Mouse (Mus musculus) liver, embryonic 15.5 days (tissue): Measurements from ENCODE around the gene Gemin5. TPM values are rescaled to one million over a fixed set of nuclear protein-coding genes. Genes with fewer than 3 reads are reported as not detected.

Experiments
- ATAC-seq: fragments of 200-750 bp; cut with Nextera tagmentation; 2 replicates; pipeline ENCODE4 v1.8.0; 2017; ENCODE audit warnings: moderate number of reproducible peaks, mild to moderate bottlenecking, moderate library complexity; ENCODE audit not compliant: insufficient read depth
- H3K27ac ChIP-seq: fragments of 300-500 bp; sonication (generic); replicated peaks from 2 replicates; pipeline ENCODE4 v1.5.1; 2015; ENCODE audit warnings: mild to moderate bottlenecking, inconsistent platforms
- H3K27me3 ChIP-seq: fragments of 300-500 bp; sonication (generic); 2 replicates; pipeline ENCODE4 v1.6.1; 2015; ENCODE audit warnings: mild to moderate bottlenecking, inconsistent platforms
- H3K36me3 ChIP-seq: fragments of 300-500 bp; sonication (generic); replicated peaks from 2 replicates; pipeline ENCODE4 v1.6.1; 2015; ENCODE audit warnings: moderate library complexity, mild to moderate bottlenecking, inconsistent platforms
- H3K4me1 ChIP-seq: fragments of 300-500 bp; sonication (generic); replicated peaks from 2 replicates; pipeline ENCODE4 v1.6.1; 2015; ENCODE audit warnings: inconsistent platforms
- H3K4me2 ChIP-seq: fragments of 300-500 bp; sonication (generic); 2 replicates; pipeline ENCODE4 v1.6.1; 2015; ENCODE audit warnings: moderate library complexity, mild to moderate bottlenecking, inconsistent platforms
- H3K4me3 ChIP-seq: fragments of 300-500 bp; sonication (generic); replicated peaks from 2 replicates; pipeline ENCODE4 v1.5.1; 2015; ENCODE audit warnings: mild to moderate bottlenecking, inconsistent platforms
- H3K9ac ChIP-seq: fragments of 300-500 bp; sonication (generic); 2 replicates; pipeline ENCODE4 v1.6.1; 2015; ENCODE audit warnings: moderate library complexity, mild to moderate bottlenecking, inconsistent platforms
- H3K9me3 ChIP-seq: fragments of 300-500 bp; sonication (generic); replicated peaks from 2 replicates; pipeline ENCODE4 v1.6.1; 2016; ENCODE audit warnings: inconsistent platforms
- WGBS: fragments of 180-500 bp; shearing (Covaris S2); methylation state at CpG from one replicate; pipeline ENCODE4 v1.1.7; 2015; ENCODE audit warnings: mixed read lengths; ENCODE audit not compliant: insufficient replicate concordance; 5-methylcytosine and 5-hydroxymethylcytosine counted together
- polyA plus RNA-seq: library from polyadenylated mRNA; unstranded; fragments of >200 nt; fragmentation: Nextera tagmentation; extraction: Ambion mirVana; gene quantifications from 2 replicates; pipeline ENCODE4 v1.2.1, GENCODE M21; 2015

Gene Gemin5
- polyA plus RNA-seq, 1 experiment from 2014 or later = 9.3 TPM

- Histone ChIP-seq H3K9me3 (no peaks in the 10 kb centered on the region), H3K27me3 (peaks cover 46% of the 10 kb centered on the region)
- peak; percentile 30 for ATAC-seq
Measured at GRCm38 (mm10) chr11:58097621-58098365, 70.5 kb downstream of the Gemin5 start.

DNA sequence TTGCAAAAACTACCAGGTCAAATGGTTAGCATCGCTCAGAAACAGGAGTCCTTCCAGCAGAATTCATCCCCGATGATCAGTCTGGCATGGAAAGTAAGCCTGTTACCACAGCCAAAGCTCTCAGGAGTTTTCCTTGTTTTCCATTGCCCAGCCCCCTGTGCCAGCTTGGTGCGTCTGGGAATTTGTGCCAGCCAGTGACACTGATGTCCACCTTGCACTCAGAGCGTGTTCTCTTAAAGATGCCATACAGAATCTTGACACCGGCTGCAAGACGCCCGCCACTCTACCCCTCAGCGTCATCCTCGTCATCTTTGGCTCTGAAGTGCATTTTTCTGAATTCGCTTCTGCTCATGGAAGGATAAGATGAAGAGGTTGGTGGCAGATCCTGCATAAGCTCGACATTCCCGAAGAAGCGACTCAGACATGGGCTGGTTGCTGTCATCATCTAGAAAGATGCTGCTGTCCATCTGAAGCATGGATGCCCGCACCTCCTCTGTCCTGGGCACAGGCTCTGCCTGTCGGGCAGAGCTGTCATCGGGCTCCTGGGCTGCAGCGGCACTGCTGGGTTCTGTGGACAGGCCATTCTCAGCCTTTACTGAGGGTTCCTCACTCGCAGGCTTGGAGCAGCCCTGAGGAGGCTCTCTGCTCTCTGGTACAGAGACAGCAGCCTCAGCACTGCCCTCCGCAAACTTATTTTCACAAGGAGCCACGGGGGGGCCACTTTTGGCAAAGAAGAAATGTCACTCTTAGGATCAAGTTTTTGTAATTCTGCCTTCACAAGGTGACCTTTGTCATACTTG lies 71.3 kb downstream of the Gemin5 start:
- Histone ChIP-seq H3K9me3 (no peaks in the 10 kb centered on the region), H3K4me1 (peaks cover 23% of the 10 kb centered on the region), H3K4me3 (peak overlapping the region; percentile 39), H3K9ac (no peak overlapping the region), H3K36me3 (no peaks in the 10 kb centered on the region), H3K4me2 (peak overlapping the region; percentile 62; the same call in 1 of the 2 replicates), H3K27me3 (peaks cover 46% of the 10 kb centered on the region), H3K27ac (no peak overlapping the region)
- ATAC-seq = no peak
- WGBS = 49% methylated on average over 20 of the region's 20 CpGs

More at GRCm38 (mm10) chr11:58097621-58098365, 70.5 kb downstream of the Gemin5 start:
- H3K36me3 ChIP-seq = no peaks in the 10 kb centered on the region
- no peak overlapping the region for H3K9ac ChIP-seq
- no peak overlapping the region for H3K27ac ChIP-seq
- H3K4me3 ChIP-seq = peak overlapping the region; percentile 39
- peak overlapping the region; percentile 62 for H3K4me2 ChIP-seq
- H3K4me1 ChIP-seq = peaks cover 19% of the 10 kb centered on the region
- WGBS = 5% methylated on average over 35 of the region's 38 CpGs

- no peaks in the 10 kb centered on the region for H3K9me3 ChIP-seq
- 43% methylated on average over 5 of the region's 5 CpGs for WGBS
- peak overlapping the region; percentile 1; the same call in 1 of the 2 replicates for H3K27ac ChIP-seq
- H3K27me3 ChIP-seq = peaks cover 46% of the 10 kb centered on the region
- peaks cover 23% of the 10 kb centered on the region for H3K4me1 ChIP-seq
- no peak for ATAC-seq
- no peaks in the 10 kb centered on the region for H3K36me3 ChIP-seq
- H3K4me3 ChIP-seq = no peak overlapping the region
- no peak overlapping the region for H3K4me2 ChIP-seq
- H3K9ac ChIP-seq = no peak overlapping the region
Measured at GRCm38 (mm10) chr11:58096160-58096559, 72.2 kb downstream of the Gemin5 start.

DNA sequence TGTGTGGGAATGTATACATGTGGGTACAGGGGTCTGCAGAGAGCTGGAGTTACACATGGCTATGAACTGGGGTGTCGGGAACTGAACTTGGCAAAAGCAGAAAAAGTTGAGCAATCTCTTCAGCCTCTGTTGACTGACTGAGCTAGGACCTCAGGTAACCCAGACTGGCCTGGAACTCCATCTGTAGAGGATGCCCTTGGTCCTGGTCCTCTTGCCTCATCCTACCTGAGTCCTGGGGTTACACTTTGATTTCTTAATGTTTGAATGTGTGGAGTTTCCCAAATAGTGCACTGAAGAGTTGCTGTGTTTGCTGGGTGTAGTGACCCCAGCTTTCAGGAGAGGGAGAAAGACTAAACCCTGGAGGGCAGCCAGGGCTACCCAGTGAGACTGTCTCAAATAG lies 72.8 kb downstream of the Gemin5 start:
- H3K9me3 ChIP-seq = no peaks in the 10 kb centered on the region
- no peak overlapping the region for H3K9ac ChIP-seq
- H3K36me3 ChIP-seq = no peaks in the 10 kb centered on the region
- H3K4me2 ChIP-seq = no peak overlapping the region
- no peak overlapping the region for H3K4me3 ChIP-seq
- 66% methylated on average over 1 of the region's 1 CpGs for WGBS
- peaks cover 46% of the 10 kb centered on the region for H3K27me3 ChIP-seq
- ATAC-seq = peak; percentile 72
- H3K4me1 ChIP-seq = peaks cover 23% of the 10 kb centered on the region
- peak overlapping the region; percentile 8; the same call in 1 of the 2 replicates for H3K27ac ChIP-seq

GRCm38 (mm10) chr11:58094766-58095165 lies 73.6 kb downstream of the Gemin5 start:
- WGBS = 63% methylated on average over 4 of the region's 4 CpGs
- no peak for ATAC-seq
- H3K4me3 ChIP-seq = no peak overlapping the region
- H3K9ac ChIP-seq = no peak overlapping the region
- H3K4me2 ChIP-seq = no peak overlapping the region
- no peak overlapping the region for H3K27ac ChIP-seq
- H3K36me3 ChIP-seq = no peaks in the 10 kb centered on the region
- no peaks in the 10 kb centered on the region for H3K9me3 ChIP-seq
- peaks cover 46% of the 10 kb centered on the region for H3K27me3 ChIP-seq
- H3K4me1 ChIP-seq = peaks cover 23% of the 10 kb centered on the region

- Histone ChIP-seq H3K27me3 (peaks cover 36% of the 10 kb centered on the region), H3K4me3 (peak within 1 kb of the TSS; percentile 24), H3K27ac (no peak within 1 kb of the TSS), H3K9me3 (no peaks in the 10 kb centered on the region), H3K4me2 (peak within 1 kb of the TSS; percentile 58), H3K9ac (no peak within 1 kb of the TSS; the same call in 1 of the 2 replicates), H3K4me1 (peaks cover 20% of the 10 kb centered on the region), H3K36me3 (no peaks in the 10 kb centered on the region)
- ATAC-seq = no peak
- WGBS = 16% methylated on average over 12 of the region's 12 CpGs
Measured at GRCm38 (mm10) chr11:58093021-58093528, 75.3 kb downstream of the Gemin5 start, which contains the start of gene Gm12248. Gene Gm12248, minus strand, starts transcription at chr11:58093134.

GRCm38 (mm10) chr11:58092541-58092940 lies 75.8 kb downstream of the Gemin5 start:
- peaks cover 30% of the 10 kb centered on the region for H3K27me3 ChIP-seq
- H3K4me2 ChIP-seq = peak overlapping the region; percentile 58
- H3K36me3 ChIP-seq = no peaks in the 10 kb centered on the region
- no peak for ATAC-seq
- no peak overlapping the region for H3K27ac ChIP-seq
- H3K4me3 ChIP-seq = peak overlapping the region; percentile 24
- WGBS = 28% methylated on average over 4 of the region's 4 CpGs
- no peaks in the 10 kb centered on the region for H3K9me3 ChIP-seq
- H3K9ac ChIP-seq = no peak overlapping the region; the same call in 1 of the 2 replicates
- peaks cover 18% of the 10 kb centered on the region for H3K4me1 ChIP-seq

GRCm38 (mm10) chr11:58081716-58082115 lies 86.6 kb downstream of the Gemin5 start:
- H3K27ac ChIP-seq = no peak overlapping the region
- H3K36me3 ChIP-seq = no peaks in the 10 kb centered on the region
- H3K9ac ChIP-seq = no peak overlapping the region
- no peak overlapping the region for H3K4me3 ChIP-seq
- H3K9me3 ChIP-seq = no peaks in the 10 kb centered on the region
- ATAC-seq = no peak
- H3K27me3 ChIP-seq = no peaks in the 10 kb centered on the region
- H3K4me1 ChIP-seq = no peaks in the 10 kb centered on the region
- 68% methylated on average over 6 of the region's 6 CpGs for WGBS
- no peak overlapping the region for H3K4me2 ChIP-seq

GRCm38 (mm10) chr11:58077270-58077669 lies 91.1 kb downstream of the Gemin5 start:
- no peaks in the 10 kb centered on the region for H3K9me3 ChIP-seq
- H3K4me2 ChIP-seq = no peak overlapping the region
- H3K27me3 ChIP-seq = no peaks in the 10 kb centered on the region
- H3K4me3 ChIP-seq = no peak overlapping the region
- WGBS = 56% methylated on average over 4 of the region's 4 CpGs
- no peak overlapping the region for H3K9ac ChIP-seq
- H3K27ac ChIP-seq = no peak overlapping the region
- H3K4me1 ChIP-seq = no peaks in the 10 kb centered on the region
- H3K36me3 ChIP-seq = no peaks in the 10 kb centered on the region
- ATAC-seq = no peak

DNA sequence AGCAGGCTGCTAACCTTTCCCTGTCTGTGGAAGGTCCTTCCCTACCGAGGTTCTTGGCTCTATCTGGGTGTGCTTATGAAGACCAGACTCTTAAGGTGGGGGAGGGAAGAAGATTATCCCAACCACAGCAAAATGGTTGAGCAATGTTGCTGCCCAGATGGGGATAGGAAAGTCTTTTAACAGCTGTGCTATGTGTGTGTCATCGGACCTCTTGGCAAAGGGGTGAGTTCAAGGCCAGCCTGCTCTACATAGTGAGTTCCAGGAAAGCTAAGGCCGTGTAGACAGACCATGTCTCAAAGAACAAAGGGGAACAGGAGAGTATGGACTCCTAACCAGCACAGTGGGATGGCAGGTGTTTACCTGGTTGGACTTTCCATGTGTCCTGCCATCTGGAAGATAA lies 95.4 kb downstream of the Gemin5 start:
- no peak overlapping the region for H3K9ac ChIP-seq
- no peaks in the 10 kb centered on the region for H3K36me3 ChIP-seq
- no peak overlapping the region for H3K27ac ChIP-seq
- H3K9me3 ChIP-seq = no peaks in the 10 kb centered on the region
- no peak overlapping the region for H3K4me2 ChIP-seq
- no peaks in the 10 kb centered on the region for H3K27me3 ChIP-seq
- ATAC-seq = no peak
- 41% methylated on average over 3 of the region's 3 CpGs for WGBS
- H3K4me3 ChIP-seq = no peak overlapping the region
- H3K4me1 ChIP-seq = no peaks in the 10 kb centered on the region
